Mouse (Mus musculus): Measurements from ENCODE around the gene Mapk7.

Gene Mapk7

DNA sequence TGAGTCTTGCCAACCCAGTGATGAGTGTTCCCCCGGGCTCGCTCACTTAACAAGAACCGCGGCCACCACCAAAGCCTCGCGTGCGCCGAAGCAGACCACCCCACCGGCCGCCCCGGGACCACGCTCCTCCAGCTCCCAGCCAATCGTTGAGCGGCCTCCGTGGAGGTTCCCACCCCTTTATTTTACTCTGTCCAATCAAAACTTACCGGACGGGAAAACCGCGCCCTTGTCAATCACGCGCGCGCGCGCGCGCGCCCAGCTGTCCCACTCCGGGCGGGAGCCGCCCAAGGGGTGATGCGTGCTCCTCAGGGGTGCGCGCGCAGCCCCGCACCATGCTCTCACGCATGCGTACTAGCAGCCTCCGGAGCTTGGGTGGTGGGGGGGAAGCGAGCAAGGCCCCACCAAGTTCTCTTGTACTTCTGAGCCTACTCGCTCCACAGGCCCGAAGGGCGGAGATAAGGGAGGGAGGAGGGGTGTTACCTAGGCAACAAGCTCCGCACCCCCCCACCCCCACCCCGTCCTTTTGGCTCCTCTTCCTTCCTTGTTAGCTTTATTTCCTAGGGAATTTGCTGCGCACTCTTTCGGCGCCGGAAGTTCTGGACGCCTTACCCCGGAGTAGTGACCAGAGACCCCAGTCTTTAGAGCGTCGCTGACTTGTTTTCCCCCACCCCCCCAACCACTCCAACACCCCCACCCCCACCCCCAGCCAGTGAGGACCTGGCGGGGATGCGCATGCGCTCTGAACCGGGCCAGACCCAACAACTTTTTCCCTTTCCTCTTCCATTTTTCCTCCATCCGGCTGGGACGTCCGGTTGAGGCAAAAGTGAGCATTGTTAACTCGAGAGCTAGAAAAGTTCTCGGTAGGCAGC is at the start of gene Mapk7:
Gene Mapk7 (minus strand): TSS at position 278 of the 869 bp plus-strand sequence.
- peak; percentile 97 to 99 for DNase-seq

DNA sequence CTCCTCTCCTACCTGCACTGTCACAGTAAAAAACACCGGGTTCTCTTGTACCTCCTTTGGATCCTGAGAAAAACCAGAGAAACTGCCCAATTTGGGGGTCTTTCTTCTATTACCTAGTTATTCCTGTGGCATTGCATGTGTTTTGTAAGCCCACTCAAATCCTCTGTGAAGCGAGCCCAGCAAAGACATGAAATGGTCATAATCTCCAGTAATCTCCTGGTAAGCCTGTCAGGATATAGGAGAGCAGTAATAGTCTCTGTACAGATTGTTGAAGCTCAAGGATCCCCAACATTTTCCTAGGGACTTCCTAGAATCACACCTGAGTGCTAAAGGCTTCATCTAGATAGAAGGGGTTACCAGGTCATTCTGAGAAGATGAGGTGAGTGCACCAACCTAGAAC is 46.9 kb upstream of the Mapk7 start:
- DNase-seq: no peak

DNA sequence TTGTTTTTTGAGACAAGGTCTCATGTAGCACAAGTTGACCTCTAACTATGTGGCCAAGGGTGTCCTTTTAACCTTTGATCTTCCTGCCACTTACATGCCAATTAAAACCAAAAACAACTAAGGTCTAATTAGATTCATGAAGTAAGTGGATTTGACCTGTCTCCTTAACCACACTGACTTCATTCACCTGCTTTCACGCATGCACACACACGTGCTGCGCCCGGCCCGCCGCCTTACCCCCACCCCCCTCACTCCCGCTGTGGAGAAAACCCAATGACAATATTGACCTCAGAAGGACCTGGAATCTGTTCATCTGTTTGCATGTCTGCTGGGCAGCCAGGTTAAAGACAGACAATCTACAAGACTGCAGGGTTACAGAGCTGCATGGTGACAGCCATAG is 46.4 kb upstream of the Mapk7 start:
- no peak for DNase-seq

DNA sequence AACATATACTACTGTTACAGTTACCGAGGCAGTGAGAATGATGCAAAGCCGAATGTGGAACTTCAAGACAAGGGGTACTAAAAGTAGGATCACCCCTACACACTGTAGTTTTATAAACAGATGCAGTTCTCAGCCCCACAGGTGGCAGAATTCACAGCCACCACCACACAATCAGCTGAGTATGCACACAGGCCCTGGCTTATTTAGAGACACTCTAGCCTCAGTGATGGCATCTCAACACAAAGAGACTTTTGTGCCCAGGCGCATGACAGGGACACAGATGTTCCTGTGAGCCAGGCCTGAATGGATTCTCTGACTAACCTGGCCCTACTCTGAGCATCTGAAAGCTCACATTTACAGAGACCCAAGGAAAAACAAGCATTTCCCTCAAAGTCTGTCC is 43.2 kb upstream of the Mapk7 start:
- DNase-seq: no peak

DNA sequence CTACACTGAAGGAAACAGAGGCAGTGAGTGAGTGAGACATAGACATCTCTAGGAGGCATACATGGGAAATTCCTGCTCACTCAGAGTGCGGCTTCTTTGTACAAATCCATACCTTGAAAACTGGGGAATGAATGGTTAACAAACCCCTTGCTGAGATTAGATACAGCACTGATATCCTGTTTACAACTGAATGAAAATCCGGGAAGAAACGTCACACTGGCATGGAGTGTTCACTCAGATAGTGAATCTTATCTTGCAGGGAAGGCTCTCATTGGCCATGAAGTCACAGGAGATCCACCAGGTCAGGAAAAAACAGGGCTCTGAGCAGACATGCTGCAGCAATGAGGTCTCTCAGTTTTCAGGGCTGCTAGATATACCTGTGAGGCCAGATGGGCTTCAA is 42.7 kb upstream of the Mapk7 start:
- DNase-seq: no peak

DNA sequence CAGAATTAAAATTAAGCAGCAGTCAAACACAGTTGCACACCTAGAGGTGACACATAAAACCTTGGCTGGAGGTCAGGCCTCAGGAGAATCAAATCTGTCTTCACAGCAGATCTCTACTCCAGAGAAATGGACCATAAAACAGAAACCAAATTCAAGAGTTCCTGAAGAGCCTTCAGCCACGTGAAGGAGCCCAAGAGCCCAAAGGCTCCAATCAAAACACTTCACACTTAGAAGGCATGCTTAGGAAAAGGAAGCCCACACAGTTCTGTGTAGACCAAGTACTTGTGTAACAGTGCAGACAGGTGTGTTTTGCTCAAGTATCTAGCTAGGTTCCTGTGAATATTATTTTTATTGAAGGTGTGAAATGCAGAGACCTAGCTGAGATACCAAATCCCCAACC is 41.3 kb upstream of the Mapk7 start:
- no peak for DNase-seq

GRCm38 (mm10) chr11:61533571-61533970 is 39.4 kb upstream of the Mapk7 start:
- no peak for DNase-seq

- peak in 1 of 2 experiments; percentile 49 for DNase-seq
Measured at GRCm38 (mm10) chr11:61532820-61533219, 38.6 kb upstream of the Mapk7 start.

DNA sequence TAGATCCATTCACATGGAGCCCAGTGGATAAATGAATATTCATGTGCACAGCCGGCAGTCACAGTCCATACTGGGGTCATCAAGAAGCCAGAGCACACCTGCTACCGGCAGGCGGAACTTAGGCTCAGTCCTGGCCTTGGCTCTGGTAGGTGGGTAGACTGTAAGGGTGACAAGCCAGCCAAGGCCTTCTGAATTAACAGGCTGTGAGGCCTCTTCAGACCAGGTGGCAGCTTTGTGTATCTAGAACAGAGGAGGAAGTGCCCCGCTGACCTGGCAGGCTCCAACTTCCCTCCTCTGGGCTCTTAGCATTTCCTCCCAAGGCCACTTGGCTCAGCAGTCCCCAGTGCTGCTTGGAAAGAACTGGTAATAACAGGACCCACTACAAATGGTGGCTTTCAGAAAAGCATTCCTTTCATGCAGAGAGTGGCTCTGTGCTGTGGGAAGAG is 35.1 kb upstream of the Mapk7 start:
- DNase-seq: peak; percentile 86 to 88

- peak; percentile 88 to 93 for DNase-seq
Measured at GRCm38 (mm10) chr11:61526872-61527271, 32.7 kb upstream of the Mapk7 start.

GRCm38 (mm10) chr11:61519484-61520107 is 25.4 kb upstream of the Mapk7 start:
- DNase-seq: no peak

GRCm38 (mm10) chr11:61518871-61519270 is 24.7 kb upstream of the Mapk7 start:
- DNase-seq: no peak

DNA sequence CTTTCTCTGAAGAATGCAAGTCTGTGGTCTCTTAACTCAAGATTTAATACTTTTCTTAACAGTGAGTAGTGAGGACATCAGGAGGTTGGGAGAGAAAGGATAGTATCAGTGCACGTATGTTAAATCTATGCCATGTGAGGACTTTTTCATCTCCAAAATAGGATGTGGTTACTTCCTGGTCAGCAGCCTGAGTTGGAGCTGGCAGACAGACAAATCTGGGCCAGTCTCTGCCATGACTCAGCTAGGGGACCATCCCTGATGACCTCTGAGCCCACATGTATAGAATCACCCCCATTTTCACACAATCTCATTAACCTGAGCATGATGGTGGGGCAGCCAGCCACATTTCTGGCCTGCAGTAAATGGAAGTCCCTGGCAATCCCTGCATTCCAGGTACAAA is 23.8 kb upstream of the Mapk7 start:
- no peak for DNase-seq

GRCm38 (mm10) chr11:61514953-61515352 is 20.7 kb upstream of the Mapk7 start:
- peak; percentile 64 to 72 for DNase-seq

- DNase-seq: peak; percentile 98 to 99
Measured at GRCm38 (mm10) chr11:61504713-61505257, 10.6 kb upstream of the Mapk7 start, which contains the start of gene B9d1. TSS of gene B9d1 (plus strand) at chr11:61505144.

- peak in 1 of 2 experiments; percentile 62 for DNase-seq
Measured at GRCm38 (mm10) chr11:61503933-61504332, 9.7 kb upstream of the Mapk7 start.

GRCm38 (mm10) chr11:61498736-61499504 is 4.7 kb upstream of the Mapk7 start:
- DNase-seq: no peak

DNA sequence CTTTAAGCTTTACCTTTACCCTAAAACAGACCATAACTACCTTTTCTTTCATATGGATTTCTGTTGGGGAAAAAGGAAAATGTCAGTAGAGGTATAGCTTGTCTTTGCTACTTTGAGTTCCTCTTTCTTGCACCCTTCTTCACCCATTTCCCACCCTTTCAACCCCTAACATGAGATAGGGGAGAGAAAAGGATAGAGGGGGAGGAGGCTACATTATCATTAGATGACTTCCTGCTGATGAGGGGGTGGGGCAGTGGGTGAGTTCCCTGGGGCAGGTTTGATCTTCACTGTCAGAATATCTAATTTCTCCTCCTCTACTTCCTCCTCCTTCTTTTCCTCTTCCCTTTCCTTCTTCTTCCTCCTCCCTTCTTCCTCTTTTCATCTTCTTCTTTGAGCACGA is 3.3 kb upstream of the Mapk7 start:
- DNase-seq: no peak

- DNase-seq: no peak
Measured at GRCm38 (mm10) chr11:61495528-61495927, 1.3 kb upstream of the Mapk7 start.

DNA sequence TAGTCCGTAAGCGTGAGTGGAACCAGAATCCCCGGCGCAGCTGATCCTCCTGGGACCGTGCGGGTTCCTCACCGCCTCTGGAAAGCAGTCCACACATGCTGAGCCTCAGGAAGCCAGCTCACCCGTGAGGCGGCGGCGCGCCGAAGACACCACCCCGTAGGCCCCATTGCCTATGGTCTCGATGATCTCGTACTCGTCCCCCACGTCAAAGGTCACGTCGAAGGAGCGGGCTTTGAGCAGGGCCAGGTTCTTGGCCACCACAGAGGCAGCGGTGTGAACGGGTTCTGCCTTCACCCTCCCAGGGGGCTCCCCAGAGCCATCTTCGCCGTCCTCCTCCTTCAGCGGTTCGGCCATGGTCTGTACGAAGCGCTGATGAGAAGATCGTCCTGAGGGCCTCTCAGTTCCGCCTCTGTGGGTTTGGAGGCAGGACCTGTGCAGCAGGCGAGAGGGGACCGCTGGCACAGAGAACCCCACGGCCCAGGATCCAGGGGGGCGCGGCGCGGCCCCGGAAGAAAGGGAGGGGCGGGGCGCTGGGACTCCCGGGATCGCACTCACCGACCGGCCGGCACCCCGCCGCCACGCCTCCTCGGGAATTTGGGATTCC is 579 bp downstream of the Mapk7 start:
- peak; percentile 63 to 64 for DNase-seq

DNA sequence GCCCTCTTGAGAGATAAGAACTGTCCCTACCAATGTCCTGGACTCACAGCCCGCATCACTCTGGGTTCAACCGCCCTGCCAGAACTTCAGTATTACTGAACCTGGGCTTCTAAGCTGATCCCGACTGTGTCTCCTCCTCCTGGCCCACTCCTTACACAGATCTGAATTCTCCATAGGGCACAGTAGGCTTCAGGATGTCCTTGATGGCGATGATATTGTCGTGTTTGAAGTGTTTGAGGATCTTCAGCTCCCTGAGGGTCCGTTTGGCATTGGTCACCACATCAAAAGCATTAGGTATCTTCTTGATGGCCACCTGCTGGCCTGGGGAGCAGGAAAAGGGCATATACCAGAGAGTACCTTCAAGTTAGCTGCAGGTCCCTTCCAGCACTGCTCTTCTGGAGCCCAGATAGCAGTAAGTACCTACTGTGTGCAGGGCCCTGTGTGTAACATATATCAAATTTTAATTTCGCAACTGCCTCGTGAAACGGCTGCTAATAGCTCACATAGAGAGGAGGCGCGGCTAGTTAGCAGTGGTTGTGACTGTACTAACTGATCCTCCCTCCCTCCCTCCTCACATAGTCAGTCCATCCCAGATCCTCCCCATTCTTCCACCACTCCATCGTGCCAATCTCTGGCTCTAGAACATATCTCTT is 1.3 kb downstream of the Mapk7 start:
- DNase-seq: peak in 1 of 2 experiments; percentile 29

DNA sequence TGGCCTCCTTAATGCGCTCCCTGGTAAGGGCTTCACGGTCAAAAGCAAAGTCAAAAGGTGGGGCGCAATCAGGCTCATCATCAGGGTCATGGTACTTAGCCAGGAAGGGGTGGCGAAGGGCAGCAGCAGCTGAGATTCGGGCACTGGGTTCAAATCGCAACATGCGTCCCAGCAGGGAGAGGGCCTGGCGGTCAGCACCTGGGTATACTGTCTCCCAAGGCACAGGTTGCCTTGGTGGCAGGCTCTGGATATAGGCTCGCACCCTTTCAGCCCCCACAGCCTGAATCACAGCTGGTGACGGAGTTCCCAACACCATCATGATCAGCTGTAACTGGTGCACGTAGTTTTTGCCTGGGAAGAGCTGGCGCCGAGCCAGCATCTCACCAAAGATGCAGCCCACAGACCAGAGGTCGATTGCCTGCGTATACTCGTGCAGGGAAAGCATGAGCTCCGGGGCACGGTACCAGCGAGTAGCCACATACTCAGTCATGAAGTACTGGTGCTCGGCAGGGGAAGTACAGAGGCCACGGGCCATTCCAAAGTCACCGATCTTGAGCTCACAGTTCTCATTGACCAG is 3.2 kb downstream of the Mapk7 start:
- peak in 1 of 2 experiments; percentile 47 for DNase-seq

Data from cerebellum, postnatal 25 days (tissue).